Mouse (Mus musculus): Measurements from ENCODE around the gene Fdps.
A peak's percentile ranks its signal among the peaks of the same experiment; 100 is the strongest.
"Not testable (repeated sequence)": the region's sequence is repeated elsewhere in the genome, so short reads cannot be mapped to it uniquely, and the experiment has no call there.

The Fdps gene

DNA sequence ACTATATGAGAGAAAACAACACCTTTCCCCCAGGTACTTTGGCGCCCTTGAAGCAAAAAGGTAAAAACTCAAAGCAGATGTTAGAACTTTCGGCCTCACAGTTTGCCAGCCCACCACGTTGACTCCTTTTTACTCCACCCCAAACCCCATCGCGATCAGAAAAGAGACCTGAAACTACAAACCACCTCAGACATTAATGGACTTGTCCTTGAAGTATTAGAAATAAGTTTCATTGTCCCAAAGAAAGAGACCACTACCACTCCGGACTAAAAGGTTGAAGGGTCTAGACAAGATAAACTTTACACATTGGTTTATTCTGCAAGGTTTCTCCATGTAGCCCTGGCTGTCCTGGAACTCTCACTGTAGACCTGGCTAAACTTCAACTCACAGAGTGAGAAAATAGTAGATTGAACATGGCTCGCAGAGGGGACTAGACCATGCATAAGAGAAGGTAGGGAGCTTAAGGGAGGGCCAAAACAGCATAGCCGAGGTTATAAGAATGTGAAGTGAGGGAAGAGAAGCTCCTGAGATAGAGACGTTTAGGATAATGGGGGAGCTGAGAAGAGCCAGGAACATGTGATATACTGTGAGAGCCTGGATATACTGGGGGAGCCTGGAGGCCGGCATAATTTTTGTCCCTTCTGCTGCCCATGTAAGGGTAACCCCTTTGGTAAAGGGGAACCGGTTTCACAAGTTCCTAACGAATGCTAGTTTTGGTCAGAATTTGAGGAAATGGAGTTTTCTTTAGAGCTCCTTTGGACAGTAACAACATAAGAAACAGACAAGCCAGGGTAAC is 934 bp upstream of the Fdps start:
- DNase-seq (ENCODE audit: low read depth, low spot score) = no peak

DNA sequence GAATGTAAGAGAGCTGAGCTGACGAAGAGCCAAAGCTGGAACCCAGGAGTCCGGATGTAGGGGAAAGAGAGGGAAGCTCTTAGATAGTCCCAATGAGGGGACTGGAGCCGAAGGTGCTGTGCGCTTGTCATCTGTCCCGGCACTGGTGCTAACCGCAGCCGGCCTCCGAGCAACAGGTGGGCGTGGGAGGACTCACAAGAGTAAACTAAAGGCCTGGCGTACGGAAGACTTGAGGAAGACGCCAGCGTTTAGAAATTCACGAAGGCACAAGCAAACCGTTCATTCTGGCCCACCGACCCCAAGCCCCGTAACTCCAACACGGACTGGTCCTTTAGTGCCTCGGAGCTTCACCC is 324 bp downstream of the Fdps start:
- no peak for DNase-seq (ENCODE audit: low read depth, low spot score)

DNA sequence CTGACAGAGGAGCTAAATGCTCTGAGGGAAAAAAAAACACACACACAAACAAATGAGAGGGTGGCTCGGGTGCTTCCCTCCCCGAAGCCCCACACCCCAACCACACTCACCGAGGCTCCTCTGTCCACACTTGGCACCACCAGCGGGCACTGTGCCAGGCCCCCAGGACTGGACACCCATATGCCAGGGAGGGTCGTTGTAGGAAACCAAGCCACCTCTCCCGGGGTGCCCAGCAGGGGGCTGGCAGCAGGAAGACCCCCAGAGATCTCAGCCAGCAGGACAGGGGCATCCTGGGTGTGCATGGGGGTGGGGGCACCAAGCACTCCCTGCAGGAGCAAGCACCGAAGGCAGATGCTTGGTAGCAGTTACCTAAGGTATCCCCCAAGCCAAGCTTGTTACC is 948 bp downstream of the Fdps start, which contains the start of gene Gm43738:
Gene Gm43738, minus strand, starts transcription at position 289 of the 400 bp plus-strand sequence.
- no peak for DNase-seq (ENCODE audit: low read depth, low spot score)

DNA sequence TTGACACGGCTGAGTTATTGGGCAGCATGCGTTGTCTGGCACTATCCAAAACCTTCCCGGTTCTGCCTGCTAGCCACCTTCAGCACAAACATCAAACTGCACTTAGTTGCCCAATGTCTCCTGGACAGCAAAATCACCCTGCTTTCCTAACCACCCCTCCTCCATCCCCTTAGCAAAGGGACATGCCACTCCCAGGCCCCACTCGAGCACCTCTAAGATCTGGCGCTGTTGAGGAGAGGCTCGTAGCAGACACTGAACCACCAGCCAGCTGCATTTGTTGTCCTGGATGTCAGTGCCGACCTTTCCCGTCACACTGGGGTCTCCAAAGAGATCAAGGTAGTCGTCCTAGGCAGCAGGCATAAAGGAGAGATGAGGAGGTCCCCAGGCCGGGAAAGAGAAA is 7.7 kb downstream of the Fdps start:
- DNase-seq (ENCODE audit: low read depth, low spot score) = no peak

DNA sequence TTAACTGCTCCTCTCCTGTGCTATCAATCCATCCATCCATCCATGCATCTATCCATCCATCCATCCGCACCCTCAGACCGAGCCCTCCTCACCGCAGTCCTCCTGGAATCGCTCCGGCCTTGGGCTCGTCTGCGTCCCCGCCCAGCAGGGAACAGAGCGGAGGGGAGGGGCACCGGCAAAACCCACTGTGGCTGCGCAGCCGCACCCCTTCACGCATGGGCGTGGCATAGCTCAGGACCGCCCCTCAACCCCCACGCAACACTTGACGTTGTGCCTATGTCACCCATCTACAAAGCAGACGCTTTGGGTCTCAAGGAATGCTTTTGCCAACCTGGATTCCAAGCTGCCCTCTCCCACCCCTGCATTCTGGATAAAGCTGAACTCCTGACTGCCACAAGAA is 8.6 kb downstream of the Fdps start, which contains the start of gene Rusc1:
Gene Rusc1, minus strand, starts transcription at position 137 of the 400 bp plus-strand sequence.
- no peak for DNase-seq (ENCODE audit: low read depth, low spot score)

DNA sequence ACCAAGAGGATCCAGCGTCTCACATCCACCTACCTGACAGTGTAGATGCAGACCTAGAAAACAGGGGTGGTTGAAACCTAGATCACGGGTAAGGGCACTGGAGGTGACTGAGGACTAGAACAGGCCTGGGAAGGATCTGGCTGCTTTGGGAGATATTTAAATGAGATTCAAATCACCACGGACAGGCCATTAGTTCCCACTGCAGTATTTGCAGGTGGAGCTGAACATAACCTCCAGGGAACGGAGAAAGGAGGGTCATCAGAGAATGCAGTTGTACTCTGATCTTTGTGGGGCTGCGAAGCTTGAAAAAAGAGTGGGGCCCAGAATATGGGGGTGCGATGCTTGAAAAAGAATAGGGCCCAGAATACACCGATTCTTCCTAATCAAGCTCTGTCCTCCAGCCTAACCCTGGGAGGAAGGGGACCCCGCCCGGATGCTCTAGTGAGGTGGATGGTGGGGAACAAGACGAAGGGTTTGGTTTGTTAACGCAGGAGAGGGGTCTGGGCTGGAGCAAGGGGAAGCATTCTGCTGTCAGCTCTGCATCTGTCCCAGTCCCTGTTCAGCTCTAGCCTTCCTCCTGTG is 9.2 kb downstream of the Fdps start:
- no peak for DNase-seq (ENCODE audit: low read depth, low spot score)

DNA sequence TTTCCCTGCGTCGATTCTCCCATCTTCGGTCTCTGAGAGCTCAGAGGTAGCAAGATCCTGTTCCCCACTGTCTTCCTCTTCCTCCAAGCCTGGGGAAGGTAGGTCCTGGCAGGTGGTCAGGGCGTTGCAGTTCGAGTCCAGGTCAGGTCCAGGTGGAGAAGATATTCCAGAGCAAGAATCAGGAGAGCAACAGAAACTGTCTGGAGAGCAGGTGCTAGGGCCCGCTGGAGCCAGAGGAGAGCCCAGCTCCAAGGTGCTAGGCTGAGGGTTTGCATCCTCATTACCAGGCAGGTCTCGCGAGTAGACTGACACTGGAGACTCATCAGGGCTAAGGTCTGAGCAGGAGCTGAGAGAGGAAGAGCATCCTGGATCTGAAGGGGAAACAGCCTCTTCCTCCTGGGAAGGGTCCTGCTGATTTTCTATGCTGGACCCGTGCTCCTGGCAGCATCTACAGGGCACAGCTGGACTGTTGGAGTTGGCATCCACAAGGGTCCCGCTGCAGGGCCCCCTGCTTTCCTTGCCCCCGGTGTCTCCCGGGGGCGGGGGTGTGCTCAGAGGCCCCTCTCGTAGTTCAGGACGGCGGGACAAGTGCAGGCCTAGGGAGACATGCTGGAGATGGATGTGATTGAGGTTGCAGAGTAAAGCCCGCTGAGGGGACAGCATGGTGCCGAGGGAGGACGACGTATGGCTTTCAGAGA is 9.8 kb downstream of the Fdps start:
- DNase-seq (ENCODE audit: low read depth, low spot score) = no peak

DNA sequence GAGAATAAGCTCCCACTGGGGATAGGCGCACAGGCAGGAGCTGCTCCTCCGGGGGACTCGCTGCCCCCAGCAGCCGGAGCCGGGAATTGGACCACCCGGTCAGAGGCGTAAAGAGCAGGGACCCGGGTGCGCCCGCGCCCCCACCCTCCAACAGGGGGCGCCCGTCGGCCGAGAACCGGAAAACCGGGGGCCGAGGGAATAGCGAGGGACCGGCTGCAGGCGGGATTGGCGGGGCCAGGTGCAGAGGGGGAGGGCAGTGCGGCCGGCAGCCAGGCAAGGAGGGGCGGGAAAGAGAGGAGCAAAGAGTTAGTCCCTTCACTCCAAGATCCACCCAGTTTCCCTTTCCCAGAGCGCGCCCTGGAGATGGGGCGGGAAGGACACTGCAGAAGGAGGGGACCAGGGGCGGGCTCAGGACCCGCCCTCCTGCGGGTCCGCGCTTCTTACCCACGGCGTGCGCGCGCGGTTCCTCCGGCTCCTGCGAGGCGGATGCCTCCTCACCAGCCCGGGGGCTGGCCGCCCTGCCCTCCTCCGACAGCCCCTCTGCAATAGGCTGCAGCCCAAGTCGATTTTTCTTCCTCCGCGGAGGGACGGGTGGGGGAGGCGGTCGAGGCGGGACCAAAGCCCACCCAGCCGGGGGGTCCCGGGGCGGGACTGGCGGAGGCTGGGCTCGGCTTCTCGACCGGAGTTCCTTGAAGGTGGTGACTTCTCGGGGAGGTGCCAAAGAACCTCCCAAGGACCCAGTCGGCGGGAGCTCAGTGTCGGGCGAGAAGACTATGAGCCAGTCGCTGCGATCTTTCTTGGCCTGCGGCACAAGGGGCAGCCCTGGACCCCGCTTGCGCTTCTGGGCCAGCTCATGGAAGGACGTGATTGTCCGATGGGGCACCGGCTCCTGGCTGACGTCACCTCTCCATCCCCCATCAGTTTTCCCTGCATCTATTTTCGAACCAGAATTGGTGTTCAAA is 10.8 kb downstream of the Fdps start:
- DNase-seq (ENCODE audit: low read depth, low spot score) = peak; percentile 79

DNA sequence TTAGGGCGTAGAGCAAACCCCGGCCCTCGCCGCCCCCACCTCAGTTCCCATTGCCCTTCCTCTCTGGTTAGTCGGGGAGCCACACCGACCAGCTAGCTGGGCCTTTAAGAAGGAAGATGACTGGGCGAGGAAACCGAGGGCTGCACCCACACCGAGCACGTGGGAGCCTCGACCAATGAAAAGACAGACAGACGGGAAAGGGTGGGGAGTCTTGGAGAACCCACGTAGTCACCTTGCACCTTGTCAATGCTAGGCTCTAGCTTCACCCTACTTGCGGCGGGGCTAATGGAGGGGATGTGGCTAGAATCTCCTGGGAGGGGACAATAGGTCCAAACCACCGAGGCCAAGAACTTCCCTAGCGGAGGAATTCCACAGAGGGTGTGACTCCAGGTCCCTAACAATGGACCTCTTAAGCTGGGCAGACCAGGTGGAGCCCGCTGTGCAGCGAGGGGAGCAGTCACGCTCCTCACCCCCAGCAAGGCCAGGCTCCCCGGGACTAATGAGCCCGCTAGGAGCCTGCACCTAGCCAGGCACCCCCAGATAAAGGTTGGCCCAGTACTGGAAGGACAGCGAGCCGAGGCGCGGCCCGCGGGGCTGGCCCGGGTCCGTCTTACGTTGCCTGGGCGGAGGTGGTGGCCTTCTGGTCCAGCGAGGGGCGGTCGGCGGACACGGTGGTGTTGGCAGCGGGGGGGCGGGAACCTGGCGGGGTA is 11.7 kb downstream of the Fdps start:
- DNase-seq (ENCODE audit: low read depth, low spot score) = peak; percentile 89

DNA sequence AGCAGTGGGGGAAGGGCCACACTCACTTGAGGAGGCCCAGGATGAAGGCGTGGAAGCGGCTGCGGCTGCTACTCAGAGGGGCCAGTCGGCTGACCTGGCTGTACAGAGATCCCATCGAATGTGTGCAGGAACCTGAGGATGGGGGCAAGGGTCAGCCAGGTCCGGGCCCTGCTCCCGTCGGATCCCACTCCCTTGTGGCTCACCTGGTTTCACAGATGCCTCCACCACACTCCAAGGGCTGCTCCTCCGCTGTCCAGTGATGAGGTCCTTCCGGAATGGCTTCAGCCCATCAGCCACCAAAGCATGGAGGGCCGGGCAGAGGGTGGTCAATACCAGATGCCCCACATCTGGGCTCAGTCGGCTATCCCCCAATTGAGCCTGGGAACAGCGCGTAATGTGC is 12.8 kb downstream of the Fdps start:
- no peak for DNase-seq (ENCODE audit: low read depth, low spot score)

DNA sequence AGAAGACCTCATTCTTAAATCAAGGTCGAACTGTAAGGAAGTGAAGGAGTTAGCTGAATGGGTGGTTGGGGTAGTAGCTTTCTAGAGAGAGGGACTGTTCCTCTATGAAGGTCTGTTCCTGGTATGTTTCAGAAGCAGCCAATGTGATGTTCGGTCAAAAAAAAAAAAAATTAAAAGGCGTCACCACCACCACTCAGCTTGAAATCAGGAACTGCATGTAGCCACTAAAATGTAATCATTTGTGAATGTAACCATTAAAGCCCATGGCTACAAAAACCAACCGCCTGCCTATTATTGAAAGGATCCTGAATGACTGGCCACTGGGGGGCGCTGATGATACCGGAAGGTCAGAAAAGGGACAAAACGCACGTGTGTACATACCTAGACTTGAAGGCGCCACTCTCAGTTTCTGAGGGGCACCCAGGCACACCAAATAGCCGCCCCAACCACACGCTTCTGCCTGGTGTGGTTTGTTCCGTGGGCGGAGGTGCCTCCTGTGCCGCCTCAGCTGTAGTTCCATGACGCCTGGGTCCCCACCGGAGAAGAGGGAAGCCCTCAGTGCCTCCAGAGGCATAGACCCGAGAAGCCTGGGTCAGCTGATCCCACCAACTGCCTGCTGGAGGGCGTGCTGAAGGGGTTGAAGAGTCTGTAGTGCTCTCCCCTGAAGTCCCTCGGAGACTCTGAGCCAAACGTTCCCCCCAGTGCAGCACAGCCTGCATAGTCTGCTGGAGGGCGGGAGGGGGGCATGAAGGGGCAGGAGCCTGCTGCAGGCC is 14.2 kb downstream of the Fdps start:
- DNase-seq (ENCODE audit: low read depth, low spot score) = peak; percentile 72

DNA sequence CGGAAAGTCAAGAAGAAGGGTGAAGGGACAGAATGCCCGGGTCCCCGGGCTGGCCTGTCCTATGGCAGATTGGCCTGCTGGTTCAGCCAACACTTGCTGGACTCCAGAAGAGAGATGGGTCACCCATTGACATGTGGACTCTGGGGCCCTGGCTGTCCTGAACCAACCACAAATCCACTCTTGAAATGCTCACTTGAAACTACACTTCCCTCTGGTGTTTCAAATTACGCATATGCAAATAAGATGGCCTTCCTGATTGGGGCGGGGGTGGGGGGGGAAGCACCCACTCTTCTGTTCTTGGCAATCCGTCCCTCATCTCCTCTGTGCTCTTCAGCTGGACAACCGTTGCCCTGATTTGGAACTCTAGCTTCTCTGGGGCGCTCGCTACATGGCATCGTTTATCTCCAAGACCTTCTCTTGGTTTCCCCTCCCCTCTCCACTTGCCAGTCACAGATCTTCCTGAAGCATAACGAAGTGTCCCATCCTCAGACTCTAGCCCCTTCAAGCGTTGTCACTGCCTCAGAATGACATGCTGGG is 17.0 kb downstream of the Fdps start:
- no peak for DNase-seq (ENCODE audit: low read depth, low spot score)

DNA sequence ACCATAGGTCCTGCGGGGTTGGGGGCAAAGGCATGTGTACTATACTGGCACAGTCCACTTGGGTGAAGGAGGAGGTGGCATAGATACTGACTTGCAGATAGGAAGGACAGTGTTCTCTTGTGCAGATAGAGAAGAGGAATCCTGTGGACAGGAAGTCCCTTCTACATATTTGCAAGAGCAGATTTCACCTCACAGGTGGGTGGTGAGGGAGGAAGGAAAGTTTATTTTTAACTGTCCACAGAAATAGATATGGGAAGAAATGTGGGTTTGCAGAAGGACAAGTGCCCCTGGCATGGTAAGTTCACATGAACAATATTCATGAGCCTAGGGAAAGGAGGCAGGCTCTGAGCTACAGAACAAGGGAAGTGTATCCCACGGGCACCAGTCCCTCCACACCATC is 17.6 kb downstream of the Fdps start:
- no peak for DNase-seq (ENCODE audit: low read depth, low spot score)

DNA sequence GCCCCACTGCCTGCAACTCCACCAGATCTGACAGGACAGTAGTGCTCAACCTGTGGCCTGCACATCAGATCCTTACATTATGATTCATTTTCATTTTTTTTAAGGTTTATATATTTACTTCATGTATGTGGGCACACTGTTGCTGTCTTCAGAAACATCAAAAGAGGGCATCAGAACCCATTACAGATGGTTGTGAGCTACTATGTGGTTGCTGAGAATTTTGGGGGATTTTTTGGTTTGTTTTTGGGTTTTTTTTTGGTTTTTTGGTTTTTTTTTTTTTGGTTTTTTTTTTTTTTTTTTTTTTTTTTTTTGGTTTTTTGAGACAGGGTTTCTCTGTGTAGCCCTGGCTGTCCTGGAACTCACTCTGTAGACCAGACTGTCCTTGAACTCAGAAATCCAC is 19.5 kb downstream of the Fdps start:
- DNase-seq (ENCODE audit: low read depth, low spot score) = not testable (repeated sequence)

DNA sequence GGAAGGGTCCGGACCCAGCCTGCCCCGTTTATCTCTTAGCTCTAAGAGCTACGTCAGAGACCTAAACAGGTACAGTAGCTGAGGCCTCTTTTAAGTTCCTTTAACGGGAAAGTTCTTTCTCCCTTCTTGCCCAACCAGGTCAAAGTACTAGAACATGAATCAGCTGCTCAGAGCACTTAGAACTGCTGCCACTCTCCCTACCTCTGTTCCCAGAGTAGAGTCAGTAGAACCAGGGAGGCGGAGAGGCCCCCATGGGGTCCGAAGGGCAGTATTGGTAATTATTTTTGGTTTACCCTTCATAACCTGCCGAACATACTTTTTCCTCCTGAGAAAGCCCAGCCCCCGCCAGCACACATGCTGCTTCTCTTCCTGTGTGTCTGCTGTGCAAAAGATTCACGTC is 24.4 kb downstream of the Fdps start:
- no peak for DNase-seq (ENCODE audit: low read depth, low spot score)

DNA sequence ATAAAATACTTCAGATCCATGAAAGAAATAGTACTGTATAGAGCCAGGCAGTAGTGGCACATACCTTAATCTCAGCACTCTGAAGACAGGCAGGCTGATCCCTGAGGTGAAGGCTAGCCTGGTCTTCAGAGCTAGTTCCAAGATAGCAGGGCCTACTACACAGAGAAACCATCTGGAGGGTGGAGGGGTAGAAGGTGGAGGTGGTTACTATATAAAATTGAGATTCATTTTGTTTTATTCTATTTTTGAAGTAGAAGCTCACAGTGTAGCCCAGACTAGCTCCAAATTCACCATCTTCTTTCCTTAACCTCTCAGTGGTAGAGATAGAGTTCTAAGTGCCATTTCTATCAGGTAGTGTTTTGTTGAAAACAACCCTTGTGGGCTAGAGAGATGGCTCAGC is 34.5 kb downstream of the Fdps start:
- no peak for DNase-seq (ENCODE audit: low read depth, low spot score)

DNA sequence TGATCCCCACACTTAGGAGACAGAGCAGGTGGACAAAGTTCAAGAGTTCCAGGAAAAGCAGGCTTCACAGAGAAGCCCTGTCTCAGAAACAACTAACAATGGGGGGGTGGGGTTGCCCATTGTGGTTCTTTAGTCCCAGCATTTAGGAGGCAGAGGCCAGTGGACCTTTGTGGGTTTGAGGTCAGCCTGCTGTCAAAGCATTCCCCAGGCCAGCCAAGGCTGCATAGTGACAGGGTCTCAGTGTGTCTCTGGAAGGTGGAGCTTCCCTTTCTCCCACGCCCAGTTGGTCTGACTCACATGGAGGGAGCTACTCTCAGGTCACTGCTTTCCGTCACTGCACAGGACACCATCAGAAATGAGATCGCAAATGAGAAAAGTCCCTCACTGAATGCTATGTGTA is 40.1 kb downstream of the Fdps start:
- peak; percentile 9 for DNase-seq (ENCODE audit: low read depth, low spot score)

DNA sequence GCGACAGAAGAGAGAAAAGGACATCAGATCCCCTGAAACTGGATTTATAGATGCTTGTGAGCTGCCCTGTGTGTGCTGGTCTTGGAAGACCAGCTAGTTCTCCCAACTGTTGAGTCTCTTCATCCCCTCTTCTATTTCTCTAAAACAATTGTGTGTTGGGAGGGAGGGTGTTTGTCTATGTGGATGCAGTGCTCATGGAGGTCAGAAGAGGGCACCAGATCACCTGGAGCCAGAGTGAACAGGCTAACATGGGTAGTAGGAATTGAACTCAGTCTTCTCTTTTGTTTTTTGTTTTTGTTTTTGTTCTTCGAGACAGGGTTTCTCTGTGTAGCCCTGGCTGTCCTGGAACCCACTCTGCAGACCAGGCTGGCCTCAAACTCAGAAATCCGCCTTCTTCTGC is 43.0 kb downstream of the Fdps start:
- DNase-seq (ENCODE audit: low read depth, low spot score) = peak; percentile 65

DNA sequence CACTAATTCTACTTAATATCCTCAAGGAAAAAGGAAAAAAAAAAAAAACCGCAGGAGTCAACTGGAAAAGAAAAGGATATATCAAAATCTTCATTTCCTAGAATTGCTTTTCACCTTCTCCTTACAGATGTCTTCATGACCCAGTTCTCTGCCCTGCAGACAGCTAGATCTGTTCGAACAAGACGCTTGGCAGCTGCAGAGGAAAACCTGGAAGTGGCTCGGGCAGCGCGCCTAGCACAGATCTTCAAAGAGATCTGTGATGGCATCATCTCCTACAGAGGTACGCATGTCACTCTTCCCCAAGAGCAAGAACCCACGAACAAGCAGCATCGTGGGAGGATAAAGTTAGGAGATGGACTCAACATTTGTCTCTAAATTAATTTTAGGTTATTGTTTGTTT is 43.4 kb downstream of the Fdps start:
- DNase-seq (ENCODE audit: low read depth, low spot score) = no peak

All from 3T3-L1 (cell line).